Mouse (Mus musculus): Measurements from ENCODE around the gene Gm20696.

Gene Gm20696

GRCm38 (mm10) chr6:99380146-99380545 is 286.5 kb downstream of the Gm20696 start:
- DNase-seq: no peak

GRCm38 (mm10) chr6:99378997-99379710 is 287.4 kb downstream of the Gm20696 start:
- peak; percentile 72 to 78 for DNase-seq

- no peak for DNase-seq
These were observed 288.9 kb downstream of the Gm20696 start for GRCm38 (mm10) chr6:99377716-99378115.

GRCm38 (mm10) chr6:99377131-99377530 is 289.5 kb downstream of the Gm20696 start:
- no peak for DNase-seq

GRCm38 (mm10) chr6:99376721-99377120 is 289.9 kb downstream of the Gm20696 start:
- DNase-seq: no peak

GRCm38 (mm10) chr6:99375865-99376264 is 290.7 kb downstream of the Gm20696 start:
- no peak for DNase-seq

- DNase-seq: no peak
These were observed 291.2 kb downstream of the Gm20696 start for GRCm38 (mm10) chr6:99375376-99375775.

GRCm38 (mm10) chr6:99374448-99375271 is 291.9 kb downstream of the Gm20696 start:
- DNase-seq: peak; percentile 49 to 63

- DNase-seq: no peak
These were observed 294.2 kb downstream of the Gm20696 start for GRCm38 (mm10) chr6:99372427-99372826.

GRCm38 (mm10) chr6:99372016-99372415 is 294.6 kb downstream of the Gm20696 start:
- DNase-seq: no peak

GRCm38 (mm10) chr6:99369931-99370330 is 296.7 kb downstream of the Gm20696 start:
- no peak for DNase-seq

- no peak for DNase-seq
These were observed 297.4 kb downstream of the Gm20696 start for GRCm38 (mm10) chr6:99369156-99369555.

- no peak for DNase-seq
These were observed 298.4 kb downstream of the Gm20696 start for GRCm38 (mm10) chr6:99368118-99368753.

- DNase-seq: no peak
These were observed 302.1 kb downstream of the Gm20696 start for GRCm38 (mm10) chr6:99364545-99364944.

- DNase-seq: no peak
These were observed 306.0 kb downstream of the Gm20696 start for GRCm38 (mm10) chr6:99360581-99360980.

GRCm38 (mm10) chr6:99359765-99360499 is 306.7 kb downstream of the Gm20696 start:
- no peak for DNase-seq

GRCm38 (mm10) chr6:99359036-99359698 is 307.4 kb downstream of the Gm20696 start:
- DNase-seq: no peak

GRCm38 (mm10) chr6:99357931-99358330 is 308.7 kb downstream of the Gm20696 start:
- no peak for DNase-seq

- no peak for DNase-seq
These were observed 312.3 kb downstream of the Gm20696 start for GRCm38 (mm10) chr6:99354338-99354737.

GRCm38 (mm10) chr6:99353441-99353840 is 313.2 kb downstream of the Gm20696 start:
- no peak for DNase-seq

GRCm38 (mm10) chr6:99350566-99350965 is 316.0 kb downstream of the Gm20696 start:
- DNase-seq: no peak

- DNase-seq: no peak
These were observed 316.4 kb downstream of the Gm20696 start for GRCm38 (mm10) chr6:99350156-99350555.

All from lung, adult 18-20 months (tissue).